Mouse (Mus musculus): ENCODE data around the gene Atg16l2.

GRCm38 (mm10) chr7:101309985-101310326, 7.9 kb upstream of the Atg16l2 start:
- TF ChIP-seq CTCF (IDR thresholded peaks at IDR 0.05; ENCODE audit: extremely low read depth, insufficient read length, insufficient replicate concordance, low read depth, low read length) (no peak), POLR2A (IDR thresholded peaks at IDR 0.05; ENCODE audit: low read depth, low read length) (no peak)
